Mouse (Mus musculus) neutrophil, adult 59 days (primary cell): ENCODE results near the gene Atp6v0a1. TPM values are rescaled to one million over a fixed set of nuclear protein-coding genes. Genes with fewer than 3 reads are reported as not detected.

Source experiments
- total RNA-seq, 2 experiments: library from RNA; stranded (reverse); gene quantifications; 1 replicate in 1 of 2; 2 replicates in 1 of 2; pipeline ENCODE4 v1.2.4; 2023

Gene Atp6v0a1
- total RNA-seq, result 100 to 1,000 TPM; 105 to 107 TPM

GRCm38 (mm10) chr11:101009046-101009887 is at the start of gene Atp6v0a1:
TSS of gene Atp6v0a1 (plus strand) at chr11:101009452.

GRCm38 (mm10) chr11:100970557-100970937 is 38.7 kb upstream of the Atp6v0a1 start, which contains the start of gene Cavin1:
TSS of gene Cavin1 (minus strand) at chr11:100970887.

GRCm38 (mm10) chr11:101069391-101070188 is 60.3 kb downstream of the Atp6v0a1 start, which contains the start of gene Naglu:
TSS of gene Naglu (plus strand) at chr11:101070012.

GRCm38 (mm10) chr11:101078121-101078520 is 68.9 kb downstream of the Atp6v0a1 start, which contains the start of gene Hsd17b1:
TSS of gene Hsd17b1 (plus strand) at chr11:101078411.

GRCm38 (mm10) chr11:101082208-101083082 is 73.2 kb downstream of the Atp6v0a1 start, which contains the start of gene Coasy:
TSS of gene Coasy (plus strand) at chr11:101082565.

GRCm38 (mm10) chr11:101086756-101087681 is 77.8 kb downstream of the Atp6v0a1 start, which contains the start of gene Mlx:
TSS of gene Mlx (plus strand) at chr11:101087277.

GRCm38 (mm10) chr11:101095314-101096024 is 86.2 kb downstream of the Atp6v0a1 start, which contains the start of gene Psmc3ip:
TSS of gene Psmc3ip (minus strand) at chr11:101095436.

Other genes with a start within 250 kb of the Atp6v0a1 start
- not detected for gene Kcnh4, start 249.5 kb upstream of the Atp6v0a1 start, total RNA-seq
- gene Hcrt, start 246.5 kb upstream of the Atp6v0a1 start, total RNA-seq, result not detected
- gene Ghdc, start 238.5 kb upstream of the Atp6v0a1 start, total RNA-seq, result 10 to 100 TPM in 1 of 2 experiments, 1 to 10 TPM in 1; 9.6 to 12.5 TPM
- 10 to 100 TPM; 91.5 to 97.7 TPM for gene Stat5b, start 158.7 kb upstream of the Atp6v0a1 start, total RNA-seq
- gene Stat5a, start 150.1 kb upstream of the Atp6v0a1 start, total RNA-seq, result 10 to 100 TPM; 27.8 to 30.0 TPM
- 100 to 1,000 TPM; 260 to 273 TPM for gene Stat3, start 69.9 kb upstream of the Atp6v0a1 start, total RNA-seq
- 1 to 10 TPM in 1 of 2 experiments, under 1 TPM in 1; 0.49 to 1.3 TPM for gene Cavin1, start 38.6 kb upstream of the Atp6v0a1 start, total RNA-seq
- 1 to 10 TPM; 7.4 to 9.3 TPM for gene Naglu, start 60.6 kb downstream of the Atp6v0a1 start, total RNA-seq
- gene Hsd17b1, start 69.0 kb downstream of the Atp6v0a1 start, total RNA-seq, result under 1 TPM; 0.46 to 0.78 TPM
- gene Coasy, start 73.1 kb downstream of the Atp6v0a1 start, total RNA-seq, result 10 to 100 TPM; 11.1 to 13.6 TPM
- gene Mlx, start 77.8 kb downstream of the Atp6v0a1 start, total RNA-seq, result 10 to 100 TPM; 37.4 to 40.4 TPM
- 1 to 10 TPM; 5.2 to 5.7 TPM for gene Psmc3ip, start 86.0 kb downstream of the Atp6v0a1 start, total RNA-seq
- gene Retreg3, start 110.4 kb downstream of the Atp6v0a1 start, total RNA-seq, result 10 to 100 TPM; 29.8 to 31.7 TPM
- gene Tubg1, start 110.5 kb downstream of the Atp6v0a1 start, total RNA-seq, result 10 to 100 TPM; 12.9 to 17.0 TPM
- 1 to 10 TPM; 1.5 to 2.0 TPM for gene Tubg2, start 146.5 kb downstream of the Atp6v0a1 start, total RNA-seq
- under 1 TPM; 0.47 to 0.79 TPM for gene Cntnap1, start 161.1 kb downstream of the Atp6v0a1 start, total RNA-seq
- gene Plekhh3, start 161.9 kb downstream of the Atp6v0a1 start, total RNA-seq, result 1 to 10 TPM; 2.6 to 3.3 TPM
- gene Ccr10, start 166.0 kb downstream of the Atp6v0a1 start, total RNA-seq, result under 1 TPM; 0.33 to 0.35 TPM
- 10 to 100 TPM; 46.8 to 51.8 TPM for gene Ezh1, start 217.0 kb downstream of the Atp6v0a1 start, total RNA-seq
- gene Ramp2, start 236.6 kb downstream of the Atp6v0a1 start, total RNA-seq, result not detected
- gene Vps25, start 244.3 kb downstream of the Atp6v0a1 start, total RNA-seq, result 10 to 100 TPM; 62.8 to 67.7 TPM